Mouse (Mus musculus): ENCODE results near the gene Atp6v0e2.
A peak's percentile ranks its signal among the peaks of the same experiment; 100 is the strongest.

Atp6v0e2 gene

GRCm38 (mm10) chr6:48539860-48540259 lies 2.4 kb downstream of the Atp6v0e2 start:
- DNase-seq (ENCODE audit: low spot score in 2 of 2), result no peak

- no peak for DNase-seq (ENCODE audit: low spot score in 2 of 2)
These were observed 3.3 kb downstream of the Atp6v0e2 start for GRCm38 (mm10) chr6:48540721-48541120.

- no peak for DNase-seq (ENCODE audit: low spot score in 2 of 2)
These were observed 4.4 kb downstream of the Atp6v0e2 start for GRCm38 (mm10) chr6:48541560-48542450.

- no peak for DNase-seq (ENCODE audit: low spot score in 2 of 2)
These were observed 5.2 kb downstream of the Atp6v0e2 start for GRCm38 (mm10) chr6:48542631-48543030.

- DNase-seq (ENCODE audit: low spot score in 2 of 2), result no peak
These were observed 7.8 kb downstream of the Atp6v0e2 start for GRCm38 (mm10) chr6:48545251-48545650.

GRCm38 (mm10) chr6:48546271-48546670 lies 8.9 kb downstream of the Atp6v0e2 start:
- DNase-seq (ENCODE audit: low spot score in 2 of 2), result no peak

GRCm38 (mm10) chr6:48546858-48547257 lies 9.4 kb downstream of the Atp6v0e2 start:
- no peak for DNase-seq (ENCODE audit: low spot score in 2 of 2)

- no peak for DNase-seq (ENCODE audit: low spot score in 2 of 2)
These were observed 10.9 kb downstream of the Atp6v0e2 start for GRCm38 (mm10) chr6:48548314-48548713.

- DNase-seq (ENCODE audit: low spot score in 2 of 2), result no peak
These were observed 15.5 kb downstream of the Atp6v0e2 start for GRCm38 (mm10) chr6:48552918-48553317.

GRCm38 (mm10) chr6:48553819-48554218 lies 16.4 kb downstream of the Atp6v0e2 start:
- no peak for DNase-seq (ENCODE audit: low spot score in 2 of 2)

- DNase-seq (ENCODE audit: low spot score in 2 of 2), result peak; percentile 94 to 97
These were observed 17.1 kb downstream of the Atp6v0e2 start, which contains the start of gene Lrrc61 for GRCm38 (mm10) chr6:48554280-48555103. Gene Lrrc61, plus strand, starts transcription at chr6:48554796.

GRCm38 (mm10) chr6:48555104-48555890 lies 17.9 kb downstream of the Atp6v0e2 start:
- no peak for DNase-seq (ENCODE audit: low spot score in 2 of 2)

GRCm38 (mm10) chr6:48555956-48556355 lies 18.5 kb downstream of the Atp6v0e2 start:
- DNase-seq (ENCODE audit: low spot score in 2 of 2), result no peak

- DNase-seq (ENCODE audit: low spot score in 2 of 2), result no peak
These were observed 28.4 kb downstream of the Atp6v0e2 start for GRCm38 (mm10) chr6:48565693-48566310.

- DNase-seq (ENCODE audit: low spot score in 2 of 2), result no peak
These were observed 28.9 kb downstream of the Atp6v0e2 start for GRCm38 (mm10) chr6:48566312-48566711.

- no peak for DNase-seq (ENCODE audit: low spot score in 2 of 2)
These were observed 30.9 kb downstream of the Atp6v0e2 start for GRCm38 (mm10) chr6:48568036-48568984.

- no peak for DNase-seq (ENCODE audit: low spot score in 2 of 2)
These were observed 31.8 kb downstream of the Atp6v0e2 start for GRCm38 (mm10) chr6:48569065-48569807.

GRCm38 (mm10) chr6:48572014-48572413 lies 34.6 kb downstream of the Atp6v0e2 start:
- DNase-seq (ENCODE audit: low spot score in 2 of 2), result no peak

- no peak for DNase-seq (ENCODE audit: low spot score in 2 of 2)
These were observed 35.2 kb downstream of the Atp6v0e2 start, which contains the start of gene Rarres2 for GRCm38 (mm10) chr6:48572572-48573061. Gene Rarres2, minus strand, starts transcription at chr6:48572789.
